Mouse (Mus musculus) kidney, postnatal 25 days (tissue): ENCODE results near the gene Syngr4.
"Not testable (repeated sequence)": the region's sequence is repeated elsewhere in the genome, so short reads cannot be mapped to it uniquely, and the experiment has no call there.

Source experiments
- DNase-seq, 2 experiments: peaks; one replicate each; pipeline ENCODE4 v3.0.0; 2021; ENCODE audit warnings: mixed read lengths in 2 of 2

Syngr4 gene

DNA sequence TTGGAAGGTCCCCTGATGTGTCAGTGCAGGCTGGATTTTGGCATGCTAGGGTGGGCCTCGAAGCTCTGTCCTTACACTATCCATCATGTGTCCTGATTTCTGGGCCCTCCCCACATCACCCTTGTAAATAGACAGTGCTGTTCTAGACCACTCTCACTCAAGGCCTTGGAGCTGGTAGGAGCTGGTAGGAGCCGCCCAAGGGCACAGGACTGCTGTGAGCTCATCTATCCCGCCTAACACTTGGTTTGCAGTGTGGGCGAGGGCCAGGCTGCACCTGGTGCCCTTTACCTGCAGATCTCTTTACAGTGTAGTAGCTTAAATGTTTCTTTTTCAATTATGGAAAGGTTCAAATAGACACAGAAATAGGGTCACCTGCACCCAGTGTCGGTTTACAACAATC, 18.5 kb upstream of the Syngr4 start:
- DNase-seq = no peak

DNA sequence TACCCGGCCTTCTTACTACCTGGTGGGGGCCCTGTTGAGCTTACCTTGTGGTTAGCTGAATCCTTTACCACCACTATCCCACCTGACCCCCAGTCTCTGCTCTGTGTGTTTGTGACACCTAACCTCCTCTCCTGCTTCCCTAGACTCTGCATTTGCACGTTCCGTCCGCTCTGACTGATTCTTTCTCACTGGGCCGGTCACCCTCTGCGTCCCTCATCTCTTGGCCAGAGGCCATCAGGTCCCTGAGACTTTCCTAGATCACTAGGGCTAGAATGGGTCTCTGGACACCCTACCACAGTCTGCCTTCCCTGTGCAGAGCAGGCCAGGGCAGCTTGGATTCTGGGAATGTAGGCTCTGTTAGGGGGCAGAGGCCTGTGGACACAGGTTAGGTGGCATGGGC, 17.6 kb upstream of the Syngr4 start:
- no peak for DNase-seq

DNA sequence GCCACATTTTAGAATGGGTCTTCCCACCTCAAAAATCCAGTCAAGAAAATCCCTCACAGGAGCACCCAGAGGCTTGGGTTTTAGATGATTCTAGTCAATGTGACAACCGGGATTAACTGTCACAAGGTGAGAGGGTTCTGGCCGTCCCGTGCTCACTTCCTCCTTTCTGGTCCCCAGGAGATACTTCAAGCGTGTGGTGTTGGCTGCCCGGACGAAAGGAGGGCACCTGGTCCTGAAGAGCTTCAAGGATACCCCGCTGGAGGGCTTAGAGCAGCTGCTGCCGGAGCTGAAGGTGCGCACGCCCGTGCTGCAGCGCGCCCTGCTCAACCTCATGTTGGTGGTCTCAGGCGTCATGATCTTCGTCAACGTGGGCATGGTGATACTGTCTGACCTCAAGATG, 12.6 kb upstream of the Syngr4 start:
- DNase-seq = no peak

DNA sequence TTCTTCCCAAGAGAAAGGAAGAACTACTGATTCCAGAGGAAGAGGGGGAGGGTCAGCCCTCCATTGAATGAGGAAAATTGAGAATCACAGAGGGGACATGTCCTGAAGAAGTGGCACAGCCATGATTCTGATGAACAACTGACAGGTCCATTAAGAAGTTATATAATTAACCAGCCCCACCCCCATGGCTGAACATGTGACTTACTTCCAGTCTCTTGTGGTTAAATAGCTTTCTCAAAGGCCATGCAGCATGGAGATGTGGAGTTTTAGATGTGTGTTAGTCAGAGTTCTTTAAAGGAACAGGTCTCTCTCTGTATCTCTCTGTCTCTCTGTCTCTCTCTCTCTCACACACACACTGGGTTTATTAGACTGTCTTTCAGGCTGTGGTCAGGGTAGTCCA, 11.9 kb upstream of the Syngr4 start:
- DNase-seq = peak in 1 of 2 experiments; percentile 58

DNA sequence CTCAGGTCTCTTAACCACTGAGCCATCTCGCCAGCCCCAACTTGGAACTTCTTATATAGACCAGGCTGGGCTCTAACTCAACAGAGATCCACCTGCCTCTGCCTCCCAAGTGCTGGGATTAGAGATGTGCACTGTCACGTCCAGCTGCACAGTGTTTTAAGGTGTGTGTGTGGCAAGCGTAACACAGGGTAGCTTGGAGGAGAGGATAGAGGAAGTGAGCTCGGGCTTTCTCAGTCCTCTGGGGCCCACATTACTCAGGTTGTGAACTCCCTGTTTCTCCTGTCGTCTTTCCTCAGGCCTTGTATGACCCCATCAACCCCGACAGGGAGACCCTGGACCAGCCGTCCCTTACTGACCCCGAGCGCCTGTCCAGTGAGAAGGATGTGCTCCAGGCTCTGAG, 10.1 kb upstream of the Syngr4 start:
- no peak for DNase-seq

DNA sequence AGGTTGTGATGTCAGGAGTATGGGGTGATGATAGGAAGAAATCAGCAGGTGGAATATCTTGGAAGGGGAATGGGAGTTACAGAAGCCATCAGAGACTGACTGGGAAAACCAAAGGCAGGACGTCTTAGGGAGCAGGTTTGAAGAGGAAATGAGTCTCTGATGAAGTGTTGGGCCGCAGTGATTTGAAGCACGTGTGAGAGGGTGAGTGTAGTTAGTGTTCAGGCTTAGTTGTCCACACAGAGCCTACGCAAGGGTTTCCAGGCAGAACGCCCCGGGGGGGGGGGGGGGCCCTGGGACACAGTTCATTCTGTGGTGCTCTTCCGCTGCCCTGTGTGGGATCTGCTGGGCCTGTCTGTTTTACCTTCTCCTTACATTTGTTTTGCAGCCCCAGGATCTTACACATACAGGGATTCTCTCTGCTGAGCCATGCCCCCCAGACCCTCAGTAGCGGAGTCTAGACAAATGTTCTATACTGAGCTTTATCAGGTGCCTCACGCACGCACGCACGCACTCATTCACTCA, 6.0 kb upstream of the Syngr4 start:
- DNase-seq = no peak

DNA sequence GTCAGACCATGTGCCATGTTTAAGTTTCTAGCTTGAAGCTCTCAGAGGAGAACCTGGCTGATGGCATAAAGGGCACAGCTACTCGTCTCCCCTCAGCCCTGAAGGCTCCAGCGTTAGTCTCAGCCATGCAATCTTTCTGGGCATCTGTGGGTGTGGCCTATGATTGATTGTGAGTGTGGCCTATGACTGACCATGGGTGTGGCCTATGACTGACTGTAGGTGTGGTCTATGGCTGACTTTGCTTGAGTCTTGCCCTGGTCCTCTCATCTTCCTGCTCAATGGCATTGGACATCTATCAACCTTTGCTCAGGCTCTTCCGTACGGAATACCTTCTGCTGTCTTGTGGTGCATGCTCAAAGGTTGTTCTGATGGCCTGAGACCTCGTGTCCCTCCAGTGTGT, 5.0 kb upstream of the Syngr4 start:
- peak; percentile 43 to 59 for DNase-seq

DNA sequence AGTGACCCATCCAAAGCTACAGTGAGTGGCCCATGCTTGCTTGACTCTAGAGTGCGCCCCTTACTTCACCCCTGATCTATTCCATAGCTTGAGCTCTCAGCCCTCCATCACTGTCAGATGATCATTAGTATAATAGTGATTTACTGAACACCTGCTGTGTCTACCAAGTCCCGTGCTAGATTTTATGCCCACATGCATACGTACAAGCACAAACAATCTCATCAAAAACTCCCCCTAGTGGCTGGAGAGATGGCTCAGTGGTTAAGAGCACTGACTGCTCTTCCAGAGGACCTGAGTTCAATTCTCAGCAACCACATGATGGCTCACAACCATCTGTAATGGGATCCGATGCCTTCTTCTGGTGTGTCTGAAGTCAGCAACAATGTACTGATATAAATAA, 1.6 kb upstream of the Syngr4 start:
- peak in 1 of 2 experiments; percentile 42 for DNase-seq

DNA sequence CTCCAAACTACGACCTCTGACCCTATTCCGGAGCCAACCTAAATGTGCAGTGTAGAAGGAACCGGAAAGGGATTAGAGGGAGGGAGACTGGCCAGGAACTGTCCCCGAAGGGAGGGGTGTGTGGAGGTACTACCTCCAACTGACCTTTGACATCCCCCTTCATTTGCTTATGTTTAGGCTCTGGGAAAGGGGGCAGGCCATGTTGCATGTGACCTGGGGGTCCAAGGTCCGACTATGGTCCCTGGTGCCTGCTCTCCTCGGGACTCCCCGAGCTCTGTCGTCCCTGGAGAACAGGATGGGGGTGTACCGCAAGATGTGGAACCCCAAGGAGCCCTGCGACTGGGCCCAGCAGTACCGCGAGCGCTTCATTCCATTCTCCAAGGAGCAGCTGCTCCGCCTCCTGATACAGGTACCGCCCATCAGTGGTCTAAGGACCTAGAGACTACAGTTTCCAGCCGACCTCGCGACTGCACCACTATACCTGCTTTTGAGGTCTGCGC, 794 bp upstream of the Syngr4 start:
- DNase-seq = peak; percentile 72 to 90

DNA sequence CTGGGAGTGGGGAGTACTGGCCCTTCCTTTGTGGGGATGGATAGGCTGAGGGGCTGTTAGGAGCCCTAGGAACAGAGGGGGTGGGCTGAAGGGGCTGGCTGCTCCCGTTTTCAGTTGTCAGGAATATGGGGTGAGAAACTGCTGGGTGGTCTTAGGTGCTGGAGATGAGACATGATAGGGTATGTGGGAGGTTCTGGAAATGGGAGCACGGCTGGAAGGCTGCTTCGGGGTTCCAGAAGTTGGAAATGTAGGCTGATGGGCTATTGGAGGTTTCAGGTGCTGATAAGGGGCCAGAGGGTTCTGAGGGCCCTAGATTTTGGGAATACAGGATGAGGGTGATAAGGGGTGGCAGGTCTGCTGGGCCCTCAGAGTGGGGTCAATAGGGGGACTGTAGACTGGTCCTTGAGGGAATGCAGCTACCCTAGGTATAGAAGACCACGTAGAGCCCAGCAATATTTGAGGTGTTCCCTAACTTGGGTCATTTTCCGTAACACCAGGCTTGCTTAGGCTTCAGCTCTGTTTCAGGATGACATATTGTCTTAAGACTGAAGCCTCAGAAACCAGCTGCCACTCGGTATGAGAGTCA, 490 bp downstream of the Syngr4 start:
- DNase-seq = no peak

DNA sequence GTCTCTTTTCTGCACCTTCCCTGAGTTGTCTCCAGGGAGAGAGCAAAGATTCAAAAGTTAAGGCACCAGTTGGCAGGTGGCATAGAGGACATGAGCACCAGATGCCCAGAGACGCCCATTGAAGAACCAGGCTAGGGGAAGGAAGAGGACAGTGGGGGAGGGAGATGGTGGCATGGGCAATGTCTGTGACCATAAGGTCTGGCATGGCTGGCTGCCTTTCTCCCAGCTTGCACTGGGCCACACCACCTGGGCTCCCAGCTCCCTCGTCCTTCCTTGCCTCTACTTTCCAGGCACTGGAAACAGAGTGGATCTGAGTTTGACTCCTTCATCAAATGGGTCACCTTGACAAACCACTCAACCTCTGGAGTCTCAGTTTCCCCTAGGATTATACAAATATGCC, 3.9 kb downstream of the Syngr4 start:
- DNase-seq = no peak

DNA sequence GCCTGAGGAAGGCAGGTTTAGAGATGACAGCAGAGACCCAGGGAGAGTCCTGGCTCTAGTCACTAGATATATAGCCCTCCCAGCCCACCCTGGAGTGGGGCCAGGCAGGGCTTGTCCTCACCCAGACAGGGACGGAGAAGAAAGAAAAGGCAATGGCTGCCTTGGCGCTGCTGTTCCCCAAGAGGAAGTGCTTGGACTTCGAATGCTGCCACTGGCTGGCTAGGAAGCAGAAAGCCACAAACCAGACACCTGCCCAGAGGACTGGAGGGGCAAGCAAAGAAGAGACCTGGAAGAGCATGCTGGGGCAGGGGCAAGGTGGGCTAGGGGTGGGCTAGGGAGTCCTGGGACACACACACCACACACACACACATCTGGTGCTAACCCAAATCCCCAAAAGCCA, 9.3 kb downstream of the Syngr4 start:
- DNase-seq = no peak

DNA sequence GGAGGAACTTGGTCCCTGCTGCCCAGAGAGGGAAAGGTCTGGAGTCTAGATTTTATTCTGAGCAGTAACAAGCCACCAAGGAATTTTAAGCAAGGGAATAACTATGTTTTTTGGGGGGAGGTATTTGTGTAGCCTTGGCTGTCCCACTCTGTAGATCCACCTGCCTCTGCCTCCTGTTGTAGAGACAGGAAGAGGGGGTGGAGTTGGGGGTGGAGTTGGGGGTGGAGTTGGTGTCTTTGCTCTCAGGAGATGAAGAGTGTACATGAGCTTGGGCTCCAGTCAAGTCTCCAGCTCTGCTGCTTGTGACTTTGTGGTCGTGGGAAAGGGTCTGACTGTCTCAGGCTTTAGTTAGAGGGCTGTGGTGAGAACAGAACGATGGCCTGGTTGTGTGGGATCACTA, 15.5 kb downstream of the Syngr4 start:
- DNase-seq = no peak

DNA sequence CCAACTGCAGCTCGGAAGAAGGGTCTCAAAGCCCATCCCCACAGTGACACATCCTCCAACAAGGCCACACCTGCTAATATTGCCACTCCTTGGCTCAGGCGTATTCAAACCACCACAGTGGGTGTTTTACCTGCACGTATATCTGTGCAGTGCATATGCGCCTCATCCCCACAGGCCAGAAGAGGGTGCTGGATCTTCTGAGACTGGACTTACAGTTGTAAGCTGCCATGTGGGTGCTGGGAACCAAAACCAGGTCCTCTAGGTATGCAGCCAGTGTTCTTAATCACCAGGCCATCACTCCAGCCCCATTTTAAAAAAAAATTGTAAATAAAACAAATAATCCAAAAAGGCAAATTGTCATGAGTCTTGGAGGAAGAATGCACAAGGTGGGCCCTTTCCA, 16.0 kb downstream of the Syngr4 start:
- DNase-seq = no peak

DNA sequence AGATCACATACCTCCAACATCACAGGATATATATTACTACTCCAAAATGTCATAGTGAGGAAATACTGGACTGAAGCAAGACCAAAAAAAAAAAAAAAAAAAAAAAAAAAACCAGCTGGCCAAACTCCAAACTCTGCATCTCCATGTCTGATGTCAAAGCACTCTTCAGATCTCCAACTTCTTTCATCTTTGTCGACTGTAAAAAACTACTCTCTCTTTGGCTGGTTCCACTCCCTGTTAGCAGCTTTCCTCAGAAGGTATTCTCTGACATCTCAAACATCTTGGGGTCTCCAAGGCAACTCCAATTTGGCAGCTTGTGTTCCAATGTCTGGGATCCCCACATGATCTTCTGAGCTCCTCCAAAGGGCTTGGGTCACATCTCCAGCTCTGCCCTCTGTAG, 18.2 kb downstream of the Syngr4 start, which contains the start of gene Grin2d:
Grin2d (minus strand) TSS at position 101 of the 400 bp plus-strand sequence.
- DNase-seq = not testable (repeated sequence)

DNA sequence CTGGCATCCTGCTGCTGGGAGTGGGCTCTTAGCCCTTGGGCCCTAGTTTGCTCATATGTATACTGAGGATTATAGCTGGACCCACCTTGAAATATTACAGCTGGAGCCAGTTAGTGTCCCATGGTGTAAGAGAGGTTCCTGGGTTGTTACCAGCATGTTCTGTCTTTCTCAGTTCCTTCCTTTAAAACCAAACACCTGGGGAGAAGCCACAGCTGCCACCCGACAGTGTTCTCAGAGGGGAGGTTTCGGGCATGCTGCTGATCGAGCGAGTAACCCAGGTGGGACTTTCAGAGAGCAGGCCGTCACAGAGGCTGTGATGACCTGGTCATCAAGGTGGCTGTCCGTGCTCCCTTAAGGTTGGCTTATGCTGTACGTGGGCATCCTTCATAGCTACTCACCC, 19.6 kb downstream of the Syngr4 start:
- no peak for DNase-seq

DNA sequence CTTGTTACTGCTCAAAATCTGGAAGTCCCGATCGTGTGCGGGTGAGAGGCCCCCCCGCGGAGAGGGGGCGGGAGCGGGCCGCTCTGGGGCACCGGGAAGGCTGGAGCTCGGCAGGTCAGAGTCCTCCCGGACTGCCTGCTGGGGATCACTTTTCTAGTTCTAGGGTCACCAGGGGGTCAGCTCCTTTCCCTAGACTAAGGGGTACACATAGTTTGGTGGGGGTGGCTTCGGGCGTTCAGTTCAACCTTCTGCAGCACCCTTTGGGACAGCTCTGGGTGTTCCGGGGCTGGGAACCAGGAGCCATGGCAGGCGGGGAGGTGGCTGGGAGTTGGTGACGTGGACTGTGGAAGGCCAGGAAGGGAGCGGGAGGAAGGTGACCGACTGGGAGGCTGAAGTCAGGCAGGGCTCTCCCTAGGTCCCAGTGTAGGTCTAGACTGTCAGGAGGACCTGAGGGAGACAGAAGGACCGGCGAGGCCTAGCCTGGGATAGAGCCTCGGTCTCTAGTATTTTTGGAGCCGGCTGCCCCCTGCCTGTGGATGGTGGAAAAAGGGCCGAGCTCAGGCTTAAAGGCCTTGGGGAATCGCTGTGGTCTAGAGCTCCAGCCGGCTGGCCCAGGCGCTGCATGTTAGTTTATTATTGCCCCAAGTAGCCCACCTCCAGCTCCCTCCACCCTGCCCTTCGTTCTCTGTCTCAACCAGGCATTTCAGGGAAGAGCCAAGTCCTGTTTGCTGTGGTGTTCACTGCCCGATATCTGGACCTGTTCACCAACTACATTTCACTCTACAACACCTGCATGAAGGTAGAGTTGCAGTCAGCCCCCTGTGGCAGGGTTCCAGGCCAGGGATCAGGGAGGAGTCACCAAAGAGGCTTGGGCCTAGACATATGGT, 23.2 kb downstream of the Syngr4 start:
- DNase-seq = peak; percentile 65 to 83

DNA sequence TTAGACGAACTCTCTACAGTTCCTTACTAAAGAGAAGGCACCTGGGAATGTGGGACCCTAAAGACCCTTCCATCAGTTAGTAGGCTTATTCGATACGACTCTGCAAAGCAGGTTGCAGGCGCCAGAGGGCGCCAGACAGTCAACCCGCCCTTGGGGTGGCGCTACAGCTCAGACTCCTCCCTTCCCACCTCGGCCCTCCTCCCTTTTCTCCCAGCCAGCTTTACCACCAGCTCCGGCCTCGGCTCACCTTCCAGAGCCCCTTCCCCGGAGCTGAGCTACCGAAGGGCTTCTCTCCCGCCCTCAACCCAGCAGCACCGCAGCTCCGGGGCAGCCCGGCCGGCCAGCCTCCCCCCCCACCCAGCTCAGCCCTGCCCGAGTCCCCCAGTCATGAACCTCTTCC, 23.9 kb downstream of the Syngr4 start, which contains the start of gene Kdelr1:
Kdelr1 (plus strand) TSS at position 149 of the 400 bp plus-strand sequence.
- peak; percentile 92 to 93 for DNase-seq

DNA sequence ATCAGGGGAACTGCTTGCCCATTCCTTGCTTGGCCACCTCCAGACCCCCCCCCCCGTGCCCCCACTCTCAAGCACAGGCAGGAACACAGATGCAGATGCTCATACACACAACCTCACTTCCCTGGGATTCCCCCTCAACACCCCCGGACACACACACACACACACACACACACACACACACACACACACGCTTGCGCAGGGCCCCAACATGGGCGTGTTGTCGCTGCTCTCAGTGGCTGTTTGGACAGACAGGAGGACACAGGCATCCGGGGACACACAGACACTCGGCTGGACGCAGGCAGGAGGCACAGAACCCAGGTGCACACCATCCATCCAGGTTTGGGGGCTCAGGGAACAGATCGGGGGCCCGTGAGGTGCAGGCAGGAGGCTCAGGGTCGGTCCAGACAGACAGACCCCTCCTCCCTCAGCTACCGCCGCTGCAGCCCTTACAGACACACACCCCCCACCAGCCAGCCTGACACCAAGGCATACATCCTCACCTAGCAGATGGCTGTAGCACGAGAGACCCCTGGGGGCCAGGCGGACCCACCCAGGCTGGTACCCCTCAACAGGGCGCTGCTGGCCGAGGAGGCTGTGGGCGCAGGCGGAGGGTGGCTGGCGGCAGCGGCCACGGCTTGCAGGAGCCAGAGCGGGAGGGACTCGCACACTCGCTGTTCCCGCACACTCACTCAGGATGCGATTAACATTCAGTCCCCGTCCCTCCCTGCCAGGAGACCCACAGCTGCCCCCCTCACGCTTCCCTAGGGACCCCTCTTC, 26.0 kb downstream of the Syngr4 start:
- DNase-seq = no peak

DNA sequence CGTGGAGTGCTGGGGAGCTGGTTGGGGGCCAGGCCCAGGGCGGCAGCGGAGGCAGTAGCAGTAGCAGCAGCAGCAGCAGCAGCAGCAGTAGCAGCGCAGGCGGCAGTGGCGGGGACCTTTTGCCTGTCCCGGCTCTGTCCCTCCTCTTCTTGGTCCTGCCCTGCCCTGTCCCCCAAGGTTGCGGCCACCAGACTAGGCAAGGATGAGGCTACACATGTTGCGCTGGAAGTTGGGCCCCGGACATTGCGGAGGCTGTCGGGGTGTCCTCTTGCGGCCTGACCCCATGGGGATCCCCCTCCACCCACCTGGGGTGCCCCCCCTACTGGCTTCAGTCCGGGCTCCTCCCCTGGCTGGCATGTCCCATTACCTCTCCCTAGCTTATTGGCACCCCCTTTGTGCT, 26.7 kb downstream of the Syngr4 start:
- no peak for DNase-seq

DNA sequence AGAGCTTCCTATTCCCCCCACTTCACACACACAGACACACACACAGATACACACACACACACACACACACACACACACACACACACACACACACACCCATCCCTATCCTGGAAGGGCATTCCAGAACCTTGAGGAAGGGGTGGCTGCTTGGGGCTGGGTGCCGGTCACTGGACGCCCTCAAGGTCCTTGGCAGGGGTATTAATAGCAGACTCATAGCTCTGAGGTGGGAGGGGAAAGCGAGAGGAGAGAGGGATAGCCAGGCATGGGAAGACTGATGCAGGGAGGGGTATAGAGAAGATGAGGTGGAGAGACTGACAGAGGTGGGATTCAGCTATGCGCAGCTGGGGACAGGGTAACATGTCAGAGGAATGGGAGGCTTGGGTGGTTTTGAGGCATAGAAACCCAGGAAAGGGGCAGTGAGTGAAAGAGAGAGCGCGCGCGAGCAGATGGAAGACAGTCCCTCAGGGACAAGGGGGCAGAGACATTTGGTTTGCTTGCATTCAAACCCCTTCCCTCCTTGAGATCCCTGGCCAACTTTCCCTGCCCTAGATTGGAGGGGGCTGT, 27.3 kb downstream of the Syngr4 start:
- DNase-seq = no peak

DNA sequence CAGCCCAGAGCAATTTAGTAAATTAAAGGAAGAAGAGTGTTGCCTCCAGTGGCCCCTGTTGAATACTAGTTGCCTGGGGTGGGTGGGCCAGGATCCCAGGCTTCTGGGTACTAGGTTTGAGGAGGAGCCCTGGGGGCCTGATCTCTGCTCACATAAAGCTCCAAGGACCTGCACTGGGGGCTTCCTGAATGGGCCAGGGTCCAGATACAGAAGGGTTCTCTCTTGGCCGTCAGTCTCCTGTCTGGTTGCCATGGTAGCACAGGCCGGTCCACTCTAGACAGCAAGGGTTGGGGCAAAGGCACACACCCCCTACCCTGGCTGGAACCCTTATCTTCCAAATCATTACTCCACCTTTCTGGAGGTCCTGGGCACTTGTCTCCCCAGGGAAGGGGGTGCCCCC, 28.6 kb downstream of the Syngr4 start:
- DNase-seq = no peak
